Mouse (Mus musculus): Measurements from ENCODE around the gene Trim7.

DNA sequence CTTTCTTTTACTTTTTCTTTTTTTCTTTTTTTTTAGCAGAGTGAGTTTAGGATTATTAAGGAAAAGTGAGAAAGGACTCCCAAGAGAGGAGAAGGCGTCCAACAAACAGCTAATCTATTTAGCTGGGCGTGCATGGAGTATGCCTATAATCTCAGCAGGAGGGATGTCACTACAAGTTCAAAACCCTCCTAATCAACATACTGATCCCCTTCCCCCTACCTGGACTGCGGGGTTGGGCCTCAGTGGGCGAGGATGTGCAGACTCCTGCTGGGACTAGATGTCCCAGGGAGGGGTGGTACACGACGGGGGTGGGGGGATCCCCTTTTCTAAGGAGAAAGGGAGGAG, 784 bp downstream of the Trim7 start:
- TF ChIP-seq CTCF (IDR thresholded peaks at IDR 0.05; ENCODE audit: low read depth), result no peak
- no peak for TF ChIP-seq EP300 (IDR thresholded peaks at IDR 0.05; ENCODE audit: low read depth)

Measured in heart, postnatal 0 days (tissue).